Mouse (Mus musculus): ENCODE results near the gene Nav2. TPM values are rescaled to one million over a fixed set of nuclear protein-coding genes. Genes with fewer than 3 reads are reported as not detected.

The Nav2 gene
- polyA plus RNA-seq, 1 experiment from 2014 or later, result 36.1 TPM

DNA sequence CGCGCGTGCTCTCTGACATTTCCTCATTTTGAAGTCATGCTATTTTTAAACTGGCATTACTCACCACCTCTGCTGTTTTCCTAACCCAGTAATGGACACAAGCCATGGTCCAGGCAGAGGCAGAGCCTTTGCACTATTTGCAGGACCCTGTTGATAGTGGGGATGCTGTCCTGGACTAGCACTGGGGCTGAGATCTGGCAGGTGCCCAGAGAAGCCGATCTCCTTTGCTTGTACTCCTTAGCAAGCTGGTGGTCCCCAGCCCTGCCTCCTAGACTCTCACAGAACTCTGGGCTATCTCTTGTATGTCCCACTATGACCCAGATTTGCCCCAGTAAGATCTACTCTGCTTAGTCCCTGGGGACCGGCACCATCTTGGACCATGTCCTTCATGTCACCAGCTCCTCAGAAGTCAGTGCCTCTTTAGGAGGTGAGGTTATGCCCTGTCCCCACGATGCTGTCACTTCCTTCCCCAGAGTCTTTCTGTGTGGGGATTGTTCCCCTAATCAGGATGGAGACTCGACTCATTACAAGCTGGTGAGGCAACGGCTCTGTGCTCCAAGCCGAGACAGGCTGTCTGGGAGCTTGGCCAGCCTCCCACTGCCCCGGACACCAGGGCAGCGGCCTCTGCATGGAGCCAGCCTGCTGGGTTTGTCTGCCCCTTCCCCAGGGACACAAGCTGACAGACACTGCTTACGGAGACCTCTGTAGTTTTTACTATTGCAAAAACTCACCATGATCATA, 250.3 kb downstream of the Nav2 start:
- WGBS, result 79% methylated on average over 12 of the region's 12 CpGs
- no peak overlapping the region for H3K4me2 ChIP-seq (replicated peaks; ENCODE audit: low read depth, low read length)

DNA sequence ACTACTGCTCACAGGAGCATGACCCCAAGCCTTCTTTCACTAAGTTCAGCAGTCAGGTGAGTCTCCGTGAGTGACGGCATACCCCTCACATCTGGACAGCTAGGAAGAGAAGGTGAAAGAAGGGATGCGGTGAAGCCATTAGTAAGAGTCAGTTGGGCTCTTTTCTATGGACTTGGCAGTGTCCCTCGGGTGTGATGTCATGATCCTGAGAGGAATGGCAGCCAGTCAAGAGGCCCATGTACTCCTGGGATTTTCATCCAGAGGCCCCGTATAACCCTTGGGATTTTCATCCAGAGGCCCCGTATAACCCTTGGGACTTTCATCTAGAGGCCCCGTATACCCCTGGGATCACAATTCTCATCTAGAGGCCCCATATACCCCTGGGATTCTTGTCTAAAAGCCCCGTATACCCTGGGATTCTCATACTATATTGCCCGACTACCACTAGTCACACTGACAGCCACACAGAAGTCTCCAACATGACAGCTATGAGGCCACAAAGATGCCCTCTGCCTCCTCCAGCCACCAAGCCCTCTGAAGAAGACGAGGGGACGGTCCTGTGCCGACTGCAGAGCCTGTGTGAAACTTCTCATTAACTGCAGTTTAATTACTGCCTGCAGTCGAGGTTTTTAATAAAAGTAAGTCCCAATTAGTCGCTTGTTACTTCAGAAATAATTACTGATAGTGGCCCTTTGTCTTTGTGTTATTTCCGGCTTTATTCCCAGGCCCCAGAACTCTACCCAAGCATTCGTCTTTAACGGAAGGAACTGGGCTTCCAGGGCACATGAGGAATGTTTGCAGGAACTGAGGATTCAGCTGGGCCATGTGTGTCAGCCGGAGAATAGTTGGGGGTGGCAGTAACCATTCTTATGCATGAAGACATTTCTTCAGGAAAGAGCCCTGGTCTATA, 251.4 kb downstream of the Nav2 start:
- Histone ChIP-seq H3K27ac (ENCODE audit: low read depth, low read length) (no peak overlapping the region), H3K9me3 (ENCODE audit: control insufficient read depth, low read length) (no peaks in the 10 kb centered on the region; the same call in 1 of the 2 replicates), H3K36me3 (ENCODE audit: control insufficient read depth, insufficient read depth, low read length) (no peaks in the 10 kb centered on the region), H3K27me3 (ENCODE audit: control insufficient read depth, insufficient read depth, low read length) (no peaks in the 10 kb centered on the region), H3K4me3 (ENCODE audit: low read depth, low read length) (no peak overlapping the region), H3K4me2 (replicated peaks; ENCODE audit: low read depth, low read length) (no peak overlapping the region), H3K4me1 (replicated peaks; ENCODE audit: control insufficient read depth, insufficient read depth, low read length) (peaks cover 8% of the 10 kb centered on the region; the same call in 1 of the 2 replicates), H3K9ac (ENCODE audit: low read depth, low read length) (no peak overlapping the region)
- ATAC-seq (ENCODE audit: low FRiP score) (no peak), DNase-seq (ENCODE audit: low spot score) (no peak)
- 84% methylated on average over 18 of the region's 18 CpGs for WGBS

More for the DNA sequence above, 250.3 kb downstream of the Nav2 start:
- Histone ChIP-seq H3K27me3 (ENCODE audit: control insufficient read depth, insufficient read depth, low read length) (no peaks in the 10 kb centered on the region), H3K4me1 (replicated peaks; ENCODE audit: control insufficient read depth, insufficient read depth, low read length) (peaks cover 7% of the 10 kb centered on the region; the same call in 1 of the 2 replicates), H3K27ac (ENCODE audit: low read depth, low read length) (no peak overlapping the region), H3K4me3 (ENCODE audit: low read depth, low read length) (no peak overlapping the region), H3K36me3 (ENCODE audit: control insufficient read depth, insufficient read depth, low read length) (no peaks in the 10 kb centered on the region), H3K9me3 (ENCODE audit: control insufficient read depth, low read length) (no peaks in the 10 kb centered on the region; the same call in 1 of the 2 replicates), H3K9ac (ENCODE audit: low read depth, low read length) (no peak overlapping the region)
- ATAC-seq (ENCODE audit: low FRiP score) (no peak), DNase-seq (ENCODE audit: low spot score) (no peak)

DNA sequence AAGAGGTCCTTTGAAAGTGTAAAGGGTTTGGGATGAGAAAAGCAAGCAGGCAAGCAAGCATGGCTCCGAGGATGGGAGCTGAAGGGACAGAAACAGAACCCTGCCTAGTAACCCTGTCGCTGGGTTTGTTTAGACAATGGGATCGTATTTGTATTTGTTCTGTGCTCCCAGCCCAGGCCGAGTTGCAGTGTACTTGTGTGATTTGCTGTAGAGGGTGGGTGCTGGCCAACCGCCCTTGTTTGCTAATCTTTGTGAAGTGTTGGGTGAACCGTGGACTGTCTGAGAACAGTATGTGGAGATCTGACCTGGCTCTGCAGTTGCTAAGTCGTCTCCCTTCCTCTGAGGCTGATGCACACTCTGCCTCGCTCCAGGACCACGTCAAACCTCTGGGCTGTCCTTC, 253.6 kb downstream of the Nav2 start:
- Histone ChIP-seq H3K27ac (ENCODE audit: low read depth, low read length) (no peak overlapping the region), H3K9ac (ENCODE audit: low read depth, low read length) (no peak overlapping the region), H3K4me3 (ENCODE audit: low read depth, low read length) (no peak overlapping the region), H3K4me2 (replicated peaks; ENCODE audit: low read depth, low read length) (no peak overlapping the region), H3K4me1 (replicated peaks; ENCODE audit: control insufficient read depth, insufficient read depth, low read length) (peaks cover 8% of the 10 kb centered on the region; the same call in 1 of the 2 replicates), H3K36me3 (ENCODE audit: control insufficient read depth, insufficient read depth, low read length) (no peaks in the 10 kb centered on the region), H3K9me3 (ENCODE audit: control insufficient read depth, low read length) (no peaks in the 10 kb centered on the region), H3K27me3 (ENCODE audit: control insufficient read depth, insufficient read depth, low read length) (no peaks in the 10 kb centered on the region)
- ATAC-seq (ENCODE audit: low FRiP score) (no peak), DNase-seq (ENCODE audit: low spot score) (no peak)
- WGBS, result 50% methylated on average over 9 of the region's 9 CpGs

DNA sequence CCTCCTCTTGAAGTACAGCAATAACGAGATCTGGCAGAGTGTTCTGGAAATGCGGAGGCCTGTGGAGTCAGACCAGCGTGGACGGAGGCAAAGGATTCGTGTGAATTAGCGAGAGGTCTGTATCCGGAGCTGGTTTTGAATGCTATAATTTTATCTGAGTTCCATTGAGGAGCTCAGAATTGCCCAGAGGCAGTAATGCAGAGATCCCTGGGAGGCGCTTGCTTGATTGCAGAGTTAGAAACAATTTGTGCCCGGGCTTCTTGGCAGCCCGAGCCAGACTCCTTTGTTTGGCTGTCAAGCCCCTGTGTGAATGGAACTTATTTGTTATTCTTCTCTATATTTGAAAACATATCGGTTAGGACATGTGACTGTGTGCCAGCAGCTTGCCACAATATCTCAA, 255.3 kb downstream of the Nav2 start:
- no peak for DNase-seq (ENCODE audit: low spot score)
- Histone ChIP-seq H3K4me2 (replicated peaks; ENCODE audit: low read depth, low read length) (no peak overlapping the region), H3K9me3 (ENCODE audit: control insufficient read depth, low read length) (no peaks in the 10 kb centered on the region), H3K9ac (ENCODE audit: low read depth, low read length) (no peak overlapping the region), H3K27me3 (ENCODE audit: control insufficient read depth, insufficient read depth, low read length) (no peaks in the 10 kb centered on the region), H3K36me3 (ENCODE audit: control insufficient read depth, insufficient read depth, low read length) (no peaks in the 10 kb centered on the region), H3K4me1 (replicated peaks; ENCODE audit: control insufficient read depth, insufficient read depth, low read length) (peaks cover 8% of the 10 kb centered on the region; the same call in 1 of the 2 replicates), H3K27ac (ENCODE audit: low read depth, low read length) (no peak overlapping the region), H3K4me3 (ENCODE audit: low read depth, low read length) (no peak overlapping the region)
- WGBS, result 65% methylated on average over 11 of the region's 11 CpGs
- ATAC-seq (ENCODE audit: low FRiP score), result no peak; the same call in 1 of the 2 replicates

DNA sequence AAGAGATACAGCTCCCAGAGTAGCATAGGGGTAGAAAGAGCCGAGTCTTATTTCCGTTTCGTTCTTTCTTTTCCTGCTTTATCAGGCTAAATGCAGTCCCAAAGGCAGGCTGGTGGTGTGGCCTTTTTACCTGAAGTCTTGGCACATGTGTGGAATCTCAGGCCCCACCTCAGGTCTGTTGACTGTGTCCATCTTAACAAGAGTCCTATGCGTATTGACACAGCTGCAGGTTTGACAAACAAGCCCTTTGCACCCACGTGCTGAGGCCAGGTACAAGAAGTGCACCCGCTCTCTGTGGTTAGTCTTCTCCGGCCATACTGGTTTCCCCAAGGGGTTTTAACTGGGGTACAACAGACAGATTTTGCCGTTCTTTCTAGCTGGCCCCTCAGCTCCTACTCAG, 256.4 kb downstream of the Nav2 start:
- Histone ChIP-seq H3K4me2 (replicated peaks; ENCODE audit: low read depth, low read length) (no peak overlapping the region), H3K4me1 (replicated peaks; ENCODE audit: control insufficient read depth, insufficient read depth, low read length) (peaks cover 8% of the 10 kb centered on the region; the same call in 1 of the 2 replicates), H3K27me3 (ENCODE audit: control insufficient read depth, insufficient read depth, low read length) (no peaks in the 10 kb centered on the region), H3K36me3 (ENCODE audit: control insufficient read depth, insufficient read depth, low read length) (no peaks in the 10 kb centered on the region), H3K9me3 (ENCODE audit: control insufficient read depth, low read length) (no peaks in the 10 kb centered on the region), H3K4me3 (ENCODE audit: low read depth, low read length) (no peak overlapping the region), H3K27ac (ENCODE audit: low read depth, low read length) (no peak overlapping the region), H3K9ac (ENCODE audit: low read depth, low read length) (no peak overlapping the region)
- 92% methylated on average over 8 of the region's 8 CpGs for WGBS
- ATAC-seq (ENCODE audit: low FRiP score), result no peak
- no peak for DNase-seq (ENCODE audit: low spot score)

DNA sequence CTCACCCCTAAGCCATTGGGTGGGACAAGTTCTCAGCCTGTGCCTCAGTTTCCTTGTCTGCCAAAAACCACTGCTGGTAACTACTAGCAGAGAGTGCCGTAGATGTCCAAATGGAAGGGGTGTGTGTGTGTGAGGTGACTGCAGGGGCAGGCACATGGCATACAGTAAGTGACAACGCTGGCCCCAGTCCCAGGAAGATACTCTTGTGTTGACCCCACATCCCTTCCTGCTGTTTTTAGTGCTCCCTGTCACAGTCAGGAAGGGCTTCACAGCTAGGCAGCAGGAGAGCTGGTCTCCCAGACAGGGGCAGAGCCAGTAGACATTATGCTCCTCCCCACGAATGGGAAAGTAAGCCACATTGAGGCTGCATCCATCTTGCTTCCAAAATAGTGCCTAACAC, 264.4 kb downstream of the Nav2 start:
- no peak for ATAC-seq (ENCODE audit: low FRiP score)
- 84% methylated on average over 3 of the region's 3 CpGs for WGBS

DNA sequence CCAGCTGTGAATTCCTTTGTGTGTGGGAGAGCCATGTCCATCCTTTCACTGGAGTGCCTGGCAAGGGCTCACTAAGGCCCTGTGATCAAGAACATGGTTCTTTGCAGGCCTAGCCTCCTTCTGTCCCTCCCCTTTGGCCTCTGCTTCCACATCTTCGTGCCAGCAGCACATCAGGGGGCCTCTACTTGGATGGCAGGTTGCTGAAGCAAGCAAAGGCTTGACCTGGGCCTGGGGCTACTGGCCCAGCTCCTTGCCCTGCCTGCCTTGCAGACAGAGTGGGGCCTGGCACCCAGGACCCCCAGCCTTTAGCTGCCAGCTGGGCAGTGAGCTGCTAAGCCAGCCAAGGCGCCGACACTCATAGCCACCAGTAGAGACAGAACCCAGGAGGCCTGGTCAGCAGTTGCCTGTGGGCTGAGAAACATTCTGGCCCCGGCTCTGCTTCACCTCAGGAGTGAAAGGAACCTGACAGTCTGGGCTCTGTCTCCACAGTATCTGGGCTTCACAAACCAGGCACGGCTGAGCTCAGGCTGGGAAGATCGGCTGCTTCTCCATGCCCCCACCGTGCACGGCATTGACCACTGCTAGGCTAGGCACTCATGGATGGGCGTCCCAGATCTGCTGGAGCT, 267.4 kb downstream of the Nav2 start:
- no peak for DNase-seq (ENCODE audit: low spot score)
- peak; percentile 28; the same call in 1 of the 2 replicates for ATAC-seq (ENCODE audit: low FRiP score)

More for the DNA sequence above, 264.4 kb downstream of the Nav2 start:
- no peaks in the 10 kb centered on the region for H3K9me3 ChIP-seq (ENCODE audit: control insufficient read depth, low read length)
- no peaks in the 10 kb centered on the region for H3K27me3 ChIP-seq (ENCODE audit: control insufficient read depth, insufficient read depth, low read length)
- no peaks in the 10 kb centered on the region for H3K36me3 ChIP-seq (ENCODE audit: control insufficient read depth, insufficient read depth, low read length)
- no peak overlapping the region for H3K9ac ChIP-seq (ENCODE audit: low read depth, low read length)
- no peak for DNase-seq (ENCODE audit: low spot score)
- H3K4me3 ChIP-seq (ENCODE audit: low read depth, low read length), result no peak overlapping the region
- no peak overlapping the region for H3K4me2 ChIP-seq (replicated peaks; ENCODE audit: low read depth, low read length)
- H3K4me1 ChIP-seq (replicated peaks; ENCODE audit: control insufficient read depth, insufficient read depth, low read length), result no peaks in the 10 kb centered on the region
- H3K27ac ChIP-seq (ENCODE audit: low read depth, low read length), result no peak overlapping the region

DNA sequence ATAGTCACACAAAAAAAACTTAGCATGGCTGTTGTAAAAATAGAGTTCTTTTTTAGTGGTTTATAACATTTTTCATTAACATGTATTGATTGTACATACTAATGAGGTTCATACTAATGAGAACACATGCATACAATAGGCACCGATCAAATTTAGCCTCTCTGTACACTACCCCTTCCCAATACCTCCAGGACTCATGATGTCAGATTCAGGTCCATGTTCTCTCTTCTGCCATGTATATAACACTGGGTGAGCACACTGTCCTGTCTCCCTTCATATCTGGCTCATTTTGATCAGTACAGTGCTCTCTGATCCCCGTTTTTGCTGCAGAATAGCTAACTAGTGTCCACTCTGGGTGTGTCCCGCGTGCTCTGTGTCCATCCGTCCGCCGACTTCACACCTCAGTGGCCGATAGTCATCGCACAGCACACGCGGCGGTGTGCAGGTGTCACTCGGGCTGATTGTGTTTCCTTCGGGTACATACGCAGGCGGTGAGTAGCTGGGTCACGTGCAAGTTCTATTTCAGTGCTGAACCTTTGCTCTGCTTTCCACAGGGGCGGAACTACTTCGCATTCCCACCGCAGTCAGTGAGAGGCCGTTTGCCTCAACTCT, 268.2 kb downstream of the Nav2 start:
- no peaks in the 10 kb centered on the region for H3K27me3 ChIP-seq (ENCODE audit: control insufficient read depth, insufficient read depth, low read length)
- no peak overlapping the region for H3K9ac ChIP-seq (ENCODE audit: low read depth, low read length)
- no peak for ATAC-seq (ENCODE audit: low FRiP score)
- no peaks in the 10 kb centered on the region for H3K9me3 ChIP-seq (ENCODE audit: control insufficient read depth, low read length)
- H3K27ac ChIP-seq (ENCODE audit: low read depth, low read length), result no peak overlapping the region
- no peaks in the 10 kb centered on the region for H3K4me1 ChIP-seq (replicated peaks; ENCODE audit: control insufficient read depth, insufficient read depth, low read length)
- no peak overlapping the region for H3K4me2 ChIP-seq (replicated peaks; ENCODE audit: low read depth, low read length)
- no peak overlapping the region for H3K4me3 ChIP-seq (ENCODE audit: low read depth, low read length)
- WGBS, result 91% methylated on average over 21 of the region's 21 CpGs
- DNase-seq (ENCODE audit: low spot score), result no peak
- no peaks in the 10 kb centered on the region for H3K36me3 ChIP-seq (ENCODE audit: control insufficient read depth, insufficient read depth, low read length)

More for the DNA sequence above, 267.4 kb downstream of the Nav2 start:
- Histone ChIP-seq H3K9ac (ENCODE audit: low read depth, low read length) (no peak overlapping the region), H3K4me3 (ENCODE audit: low read depth, low read length) (no peak overlapping the region), H3K36me3 (ENCODE audit: control insufficient read depth, insufficient read depth, low read length) (no peaks in the 10 kb centered on the region), H3K4me1 (replicated peaks; ENCODE audit: control insufficient read depth, insufficient read depth, low read length) (no peaks in the 10 kb centered on the region), H3K4me2 (replicated peaks; ENCODE audit: low read depth, low read length) (no peak overlapping the region), H3K27ac (ENCODE audit: low read depth, low read length) (no peak overlapping the region), H3K9me3 (ENCODE audit: control insufficient read depth, low read length) (no peaks in the 10 kb centered on the region), H3K27me3 (ENCODE audit: control insufficient read depth, insufficient read depth, low read length) (no peaks in the 10 kb centered on the region)
- WGBS, result 79% methylated on average over 9 of the region's 9 CpGs

Data from hindbrain, embryonic 11.5 days (tissue).